Mouse (Mus musculus): Measurements from ENCODE around the gene Itsn1. TPM values are rescaled to one million over a fixed set of nuclear protein-coding genes. Genes with fewer than 3 reads are reported as not detected.

Gene Itsn1
- total RNA-seq, 2 experiments from 2014 or later = 126 to 146 TPM

DNA sequence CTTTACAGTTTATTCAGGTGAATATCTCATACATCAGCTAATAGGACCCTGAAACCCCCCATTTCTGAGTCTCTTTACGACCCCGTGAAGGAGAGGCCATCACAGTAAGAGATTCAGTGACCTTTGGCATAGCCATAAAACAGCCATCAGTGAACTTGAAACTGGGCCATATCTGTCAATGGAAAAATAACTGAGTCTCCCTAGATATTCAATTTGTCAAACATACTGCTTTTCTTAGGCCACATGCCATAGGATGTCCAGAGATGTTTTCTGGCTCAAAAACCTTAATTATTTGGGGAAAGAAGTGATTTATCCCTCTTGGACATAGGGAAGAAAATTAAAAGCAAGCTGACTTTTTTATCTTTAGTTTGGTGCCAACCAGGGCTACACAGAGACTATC is 104.5 kb downstream of the Itsn1 start:
- intact Hi-C loops (cut with DNase I) = no loop called here
- DNase-seq (ENCODE audit: low spot score in 2 of 2) = no peak

DNA sequence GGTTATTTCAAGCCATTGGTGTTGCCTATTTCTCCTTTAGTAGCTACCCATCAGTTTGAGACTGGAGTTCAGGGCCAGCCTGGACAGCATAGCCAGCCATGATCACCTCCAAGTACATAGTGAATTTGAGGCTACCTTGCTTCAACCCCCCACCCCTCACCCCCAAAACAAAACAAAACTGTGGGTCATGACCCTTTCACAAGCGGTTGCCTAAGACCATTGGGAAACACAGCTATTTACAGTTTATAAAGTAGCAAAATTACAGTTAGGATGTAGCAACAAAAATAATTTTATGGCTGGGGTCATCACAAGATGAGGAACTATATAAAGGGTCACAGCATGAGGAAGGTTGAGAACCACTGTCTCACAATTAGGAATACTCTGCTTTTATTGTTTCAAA is 104.9 kb downstream of the Itsn1 start:
- intact Hi-C loops (cut with DNase I) = no loop called here

DNA sequence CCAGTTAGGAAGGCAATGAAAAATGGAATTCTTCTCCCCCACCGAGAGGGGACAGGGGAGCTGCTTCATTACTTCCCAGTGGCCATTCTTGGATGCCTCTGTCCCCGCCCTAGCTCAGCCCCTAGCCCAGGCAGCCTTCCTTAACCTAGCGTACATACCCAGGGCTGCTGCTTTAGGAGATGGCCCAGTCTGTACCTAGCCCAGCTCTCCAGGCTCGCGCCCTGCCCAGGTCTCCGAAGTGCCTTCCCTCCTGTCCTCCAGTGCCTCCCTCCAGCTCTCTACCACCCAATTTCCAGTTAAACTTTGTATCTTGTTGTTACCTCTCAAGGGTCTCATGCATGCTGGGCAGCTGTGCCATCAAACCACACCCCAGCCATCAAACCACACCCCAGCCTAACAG is 106.7 kb downstream of the Itsn1 start:
- intact Hi-C loops (cut with DNase I) = no loop called here
- DNase-seq (ENCODE audit: low spot score in 2 of 2) = no peak

More for the DNA sequence above, 104.9 kb downstream of the Itsn1 start:
- DNase-seq (ENCODE audit: low spot score in 2 of 2) = no peak

DNA sequence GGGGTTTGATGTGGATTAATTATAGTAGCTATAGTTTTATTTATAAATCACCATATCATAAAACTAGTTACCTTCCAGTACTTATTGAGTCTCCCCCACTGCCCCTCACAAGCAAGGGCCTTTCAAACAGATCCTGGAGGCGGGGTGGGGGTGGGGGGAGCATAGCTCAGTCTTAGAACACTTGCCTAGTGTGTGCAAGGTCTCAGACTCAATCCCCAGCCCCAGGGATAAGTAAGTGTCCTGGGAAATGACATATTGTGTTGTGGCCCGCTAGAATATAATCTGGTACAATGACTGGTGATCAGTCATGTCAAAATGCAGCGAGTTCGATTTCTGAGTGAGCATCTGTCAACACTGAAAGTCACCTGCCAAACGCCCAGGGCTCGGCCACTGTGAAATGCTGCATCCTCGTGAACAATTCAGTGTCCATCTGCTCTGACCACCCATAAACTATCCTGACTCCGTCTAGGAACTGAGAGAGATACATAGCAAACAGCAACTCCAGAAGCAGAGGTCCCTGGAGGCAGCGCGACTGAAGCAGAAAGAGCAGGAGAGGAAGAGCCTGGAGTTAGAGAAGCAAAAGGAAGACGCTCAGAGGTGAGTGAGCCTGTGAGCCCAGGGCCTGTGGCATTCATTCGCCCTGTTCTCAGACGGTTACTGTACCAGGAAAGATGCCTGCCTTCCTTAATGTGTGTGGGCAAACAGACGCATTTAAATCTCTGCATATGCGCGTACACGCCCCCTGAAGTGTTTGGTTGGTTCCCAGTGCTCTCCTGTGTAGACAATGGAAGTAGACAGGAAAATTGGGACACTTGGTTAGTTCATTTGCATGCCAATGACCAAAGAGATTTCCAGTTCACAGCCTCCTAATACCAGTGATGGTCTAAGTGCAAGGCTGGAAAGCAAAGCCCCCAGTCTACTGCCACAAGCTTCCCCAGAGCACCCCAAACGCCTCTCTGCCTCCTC is 107.8 kb downstream of the Itsn1 start:
- intact Hi-C loops (cut with DNase I) = no loop called here
- DNase-seq (ENCODE audit: low spot score in 2 of 2) = no peak

DNA sequence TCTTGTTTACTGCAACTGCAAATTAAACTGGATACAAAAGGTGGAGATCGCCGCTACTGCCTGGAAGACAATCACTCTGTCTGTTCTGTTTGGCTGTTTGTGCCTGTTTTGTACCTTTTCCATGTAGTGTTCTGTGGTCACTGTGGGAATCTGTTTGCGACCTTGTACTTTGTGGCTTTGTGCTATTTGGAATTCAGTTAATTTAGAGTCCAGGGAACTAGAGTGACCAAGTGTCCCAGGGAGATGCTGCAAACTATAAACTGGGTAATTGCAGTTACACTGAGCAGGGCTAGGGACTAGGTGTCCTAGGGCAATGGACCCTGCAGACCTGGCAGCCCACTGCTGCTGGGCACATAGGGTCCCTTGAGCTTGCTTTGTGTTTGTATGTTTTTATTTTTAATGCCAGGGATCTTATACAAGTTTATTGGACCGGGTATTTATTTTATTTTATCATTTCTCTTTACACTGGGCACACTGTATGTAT is 108.5 kb downstream of the Itsn1 start:
- DNase-seq (ENCODE audit: low spot score in 2 of 2) = no peak
- intact Hi-C loops (cut with DNase I) = no loop called here

DNA sequence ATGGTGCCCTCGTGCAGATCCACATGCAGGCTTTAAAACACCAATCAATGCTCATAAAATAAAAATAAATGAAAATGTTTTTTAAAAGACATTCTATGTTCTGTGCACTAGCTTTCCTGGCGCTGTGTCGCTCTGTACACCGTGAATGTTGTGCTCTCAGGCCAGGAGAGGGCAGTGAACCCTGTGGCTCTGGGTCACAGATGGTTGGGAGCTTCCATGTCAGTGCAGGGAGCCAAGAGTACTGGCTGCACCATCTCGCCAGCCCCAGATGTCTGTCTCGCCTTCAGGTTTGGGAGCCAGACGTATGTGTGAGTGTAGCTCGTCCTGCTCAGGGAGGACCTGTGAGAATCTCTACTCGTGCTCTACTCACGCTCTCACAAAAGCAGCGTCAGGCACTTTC is 109.7 kb downstream of the Itsn1 start:
- intact Hi-C loops (cut with DNase I) = no loop called here
- no peak for DNase-seq (ENCODE audit: low spot score in 2 of 2)

DNA sequence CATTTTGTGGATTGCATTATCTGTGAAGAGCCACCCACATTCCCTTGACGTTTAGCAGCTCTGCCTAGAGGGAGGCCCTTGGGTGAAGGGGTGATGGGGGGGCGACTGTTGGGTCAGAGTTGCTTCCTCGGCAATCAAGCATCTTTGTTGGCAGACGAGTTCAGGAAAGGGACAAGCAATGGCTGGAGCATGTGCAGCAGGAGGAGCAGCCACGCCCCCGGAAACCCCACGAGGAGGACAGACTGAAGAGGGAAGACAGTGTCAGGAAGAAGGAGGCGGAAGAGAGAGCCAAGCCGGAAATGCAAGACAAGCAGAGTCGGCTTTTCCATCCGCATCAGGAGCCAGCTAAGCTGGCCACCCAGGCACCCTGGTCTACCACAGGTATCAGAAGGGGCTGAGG is 110.4 kb downstream of the Itsn1 start:
- intact Hi-C loops (cut with DNase I) = no loop called here
- no peak for DNase-seq (ENCODE audit: low spot score in 2 of 2)

DNA sequence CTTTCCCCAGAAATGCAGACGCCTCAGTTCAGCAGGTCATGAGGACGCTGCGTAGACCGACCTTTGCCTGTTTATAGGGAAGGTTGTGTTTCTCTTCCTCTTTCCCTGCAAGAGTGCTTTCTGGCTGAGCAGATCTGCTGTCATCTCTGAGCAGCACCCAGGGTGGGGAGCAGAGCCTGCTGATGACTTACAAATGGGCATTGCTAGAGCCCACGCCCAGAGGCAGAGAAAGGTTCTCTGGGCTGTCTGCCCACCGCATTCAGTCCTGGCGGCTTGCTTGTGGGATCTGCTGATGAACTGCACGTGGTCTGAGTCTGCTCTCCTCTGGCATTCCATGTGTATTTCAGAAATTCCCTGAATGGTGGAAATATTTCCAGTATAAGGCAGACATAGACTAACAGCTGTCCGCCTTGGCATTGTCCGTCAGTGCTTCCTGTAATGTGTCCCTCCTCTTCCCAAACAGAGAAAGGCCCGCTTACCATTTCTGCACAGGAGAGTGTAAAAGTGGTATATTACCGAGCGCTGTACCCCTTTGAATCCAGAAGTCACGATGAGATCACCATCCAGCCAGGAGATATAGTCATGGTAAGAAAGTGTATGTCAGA is 112.0 kb downstream of the Itsn1 start:
- intact Hi-C loops (cut with DNase I) = no loop called here
- no peak for DNase-seq (ENCODE audit: low spot score in 2 of 2)

DNA sequence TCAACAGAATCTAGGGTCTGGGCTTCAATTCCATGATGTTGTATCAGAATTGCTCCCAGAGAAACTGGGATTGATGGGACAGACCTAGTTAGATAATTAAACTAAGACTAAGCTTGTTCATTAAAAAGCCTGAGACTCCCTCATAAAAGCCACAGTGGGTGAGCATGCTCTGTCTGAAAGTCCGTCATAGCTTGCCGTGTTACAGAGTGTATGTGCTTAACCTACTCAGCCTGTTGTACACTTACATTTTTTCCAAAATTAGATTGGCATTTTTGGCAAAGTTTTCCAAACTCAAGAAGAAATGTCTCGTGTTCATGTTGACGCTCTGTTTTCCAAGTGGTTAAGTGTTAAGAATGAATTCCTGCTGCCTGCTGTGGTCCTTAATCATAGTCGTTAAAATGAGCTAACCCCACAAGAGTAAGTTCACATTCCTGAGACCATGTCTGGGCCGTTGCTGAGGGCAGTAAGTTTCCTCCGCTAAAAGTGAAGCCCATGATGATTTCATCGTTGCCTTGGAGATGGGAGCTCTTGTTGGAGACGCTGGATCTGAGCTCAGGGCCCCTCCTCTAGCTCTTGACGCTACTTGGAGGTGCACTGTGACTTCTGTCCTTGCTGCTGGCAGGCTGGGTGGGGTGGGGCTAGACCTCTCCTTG is 117.1 kb downstream of the Itsn1 start:
- intact Hi-C loops (cut with DNase I) = no loop called here

DNA sequence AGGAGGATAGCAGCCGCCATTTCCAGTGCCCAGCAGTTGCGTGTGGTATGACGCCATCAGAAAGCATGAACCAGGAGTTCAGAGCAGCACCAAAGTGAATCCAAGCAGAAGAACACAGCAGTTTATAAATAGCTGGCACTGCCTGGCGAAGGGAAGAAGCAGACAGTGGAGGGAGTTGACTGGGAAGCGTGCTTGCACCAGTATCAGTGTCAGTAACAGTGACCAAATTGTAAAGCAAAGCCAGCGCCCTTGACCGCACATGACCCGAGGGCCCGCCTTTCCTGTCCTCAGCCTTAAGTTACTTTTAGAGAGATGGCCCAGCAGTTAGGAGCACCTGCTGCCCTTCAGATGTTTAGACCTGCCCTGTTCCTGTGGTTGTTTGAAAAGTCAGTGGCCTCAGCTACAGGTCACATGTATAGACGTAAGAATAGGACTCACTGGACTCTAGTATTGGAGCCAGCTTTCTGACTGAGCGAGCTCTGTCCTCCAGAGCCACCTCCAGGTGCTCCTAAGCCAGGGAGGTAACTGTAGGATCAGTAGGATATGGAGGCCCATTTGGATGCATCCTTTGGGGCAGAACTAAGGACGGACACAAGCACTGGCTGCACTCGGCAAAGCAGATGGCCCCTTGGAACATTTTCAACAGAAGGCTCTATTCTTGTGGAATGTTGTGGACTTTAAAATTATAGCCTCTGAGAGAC is 118.6 kb downstream of the Itsn1 start:
- intact Hi-C loops (cut with DNase I) = no loop called here
- DNase-seq (ENCODE audit: low spot score in 2 of 2) = no peak

More for the DNA sequence above, 117.1 kb downstream of the Itsn1 start:
- DNase-seq (ENCODE audit: low spot score in 2 of 2) = no peak

DNA sequence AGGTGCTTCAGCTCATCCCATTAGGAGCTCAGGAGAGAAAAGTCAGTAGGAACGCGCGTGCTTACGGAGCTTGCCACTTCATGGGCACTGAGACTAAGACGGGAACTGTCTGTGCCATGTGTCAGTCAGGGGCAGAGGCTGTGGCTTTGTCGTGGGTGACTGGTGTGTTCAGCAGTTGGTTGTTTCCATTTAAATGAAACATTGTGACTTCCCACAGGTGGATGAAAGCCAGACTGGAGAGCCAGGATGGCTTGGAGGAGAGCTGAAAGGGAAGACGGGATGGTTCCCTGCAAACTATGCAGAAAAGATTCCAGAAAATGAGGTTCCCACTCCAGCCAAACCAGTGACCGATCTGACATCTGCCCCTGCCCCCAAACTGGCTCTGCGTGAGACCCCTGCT is 119.4 kb downstream of the Itsn1 start:
- intact Hi-C loops (cut with DNase I) = no loop called here
- no peak for DNase-seq (ENCODE audit: low spot score in 2 of 2)

DNA sequence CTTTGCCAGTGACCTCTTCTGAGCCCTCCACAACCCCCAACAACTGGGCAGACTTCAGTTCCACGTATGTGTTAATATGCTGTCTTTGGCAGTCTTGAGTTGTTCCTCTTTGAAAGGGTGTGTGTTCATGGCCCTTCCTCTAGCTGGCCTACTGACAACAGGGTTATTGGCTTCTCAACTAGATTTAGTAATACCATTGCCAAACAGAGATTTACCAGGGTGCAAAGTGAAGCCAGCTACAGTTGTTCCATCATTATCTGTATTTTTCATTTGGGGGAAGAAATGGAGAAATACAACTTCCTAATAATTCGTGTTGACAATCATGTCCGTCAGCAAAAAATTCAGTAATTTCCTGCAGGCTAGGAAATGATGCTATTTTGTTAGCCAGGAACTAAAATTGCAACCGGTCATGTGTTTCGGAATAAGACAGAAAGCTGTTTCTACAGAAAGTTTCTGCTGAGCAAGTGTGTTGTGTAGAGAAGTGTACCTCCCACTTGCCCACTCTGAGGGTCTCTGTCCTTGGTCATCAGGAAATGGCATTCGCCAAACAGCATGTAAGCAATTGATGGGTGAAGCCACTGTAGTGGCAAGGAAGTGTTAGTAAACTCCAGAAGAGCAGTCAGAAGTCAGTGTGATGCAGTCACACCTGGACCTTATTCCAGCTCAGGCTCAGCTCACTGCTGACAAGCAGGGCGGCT is 120.0 kb downstream of the Itsn1 start:
- DNase-seq (ENCODE audit: low spot score in 2 of 2) = no peak
- intact Hi-C loops (cut with DNase I) = no loop called here

DNA sequence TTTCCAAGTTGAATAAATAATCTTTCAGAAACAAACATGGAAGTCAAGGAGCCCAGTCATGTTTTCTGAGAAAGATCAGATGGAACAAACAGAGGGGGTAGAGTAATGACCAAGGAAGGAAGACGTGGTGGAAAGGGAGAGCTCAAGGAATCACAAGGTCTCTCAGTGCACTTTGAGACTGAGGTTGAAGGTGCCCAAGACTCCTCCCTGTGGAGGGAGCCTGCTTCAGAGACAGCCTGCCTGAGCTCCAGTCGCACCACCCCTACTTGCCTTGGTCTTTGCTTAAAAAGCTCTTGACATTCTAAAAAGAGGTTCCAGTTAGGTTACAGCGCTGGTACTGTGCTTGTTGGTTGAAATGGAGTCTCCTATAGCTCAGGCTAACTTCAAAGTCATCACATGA is 121.1 kb downstream of the Itsn1 start:
- intact Hi-C loops (cut with DNase I) = no loop called here
- no peak for DNase-seq (ENCODE audit: low spot score in 2 of 2)

DNA sequence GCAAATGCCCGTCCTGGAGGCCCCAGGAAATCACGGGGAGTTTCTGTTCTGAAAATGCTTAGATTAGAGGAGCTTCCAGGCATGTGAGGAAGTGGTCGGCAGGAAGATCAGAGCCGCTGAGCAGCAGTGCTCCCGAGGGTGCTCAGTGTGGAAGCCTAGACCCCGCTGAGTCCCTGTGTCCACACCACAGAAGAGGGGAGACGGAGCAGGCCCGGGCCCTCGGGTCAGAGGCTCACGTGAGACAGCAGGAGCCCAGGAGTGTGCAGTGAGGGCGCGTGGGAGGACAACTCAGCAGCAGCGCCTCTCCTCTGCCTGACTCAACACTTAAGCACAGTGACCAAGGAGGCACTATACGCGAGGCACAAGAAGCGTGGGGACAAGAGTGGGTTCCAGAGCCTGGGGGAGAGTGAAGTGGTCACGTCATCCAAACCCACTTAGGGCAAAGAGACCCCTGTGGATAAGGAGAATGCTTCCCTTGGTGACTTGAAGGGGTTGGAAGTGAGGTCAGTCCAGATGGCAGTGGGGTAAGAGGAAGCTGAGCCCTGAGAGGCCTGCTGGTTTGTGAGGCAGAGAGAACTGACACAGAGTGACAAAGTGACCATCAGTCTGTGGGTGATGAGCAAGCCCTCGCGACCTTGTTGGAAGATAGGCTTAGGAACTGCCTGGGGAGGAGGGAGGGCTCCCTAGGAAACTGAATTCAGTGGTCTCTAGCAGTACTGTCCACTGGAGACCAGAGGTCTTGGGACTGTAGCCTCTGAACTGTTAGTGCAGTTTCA is 122.6 kb downstream of the Itsn1 start:
- intact Hi-C loops (cut with DNase I) = no loop called here
- DNase-seq (ENCODE audit: low spot score in 2 of 2) = no peak

DNA sequence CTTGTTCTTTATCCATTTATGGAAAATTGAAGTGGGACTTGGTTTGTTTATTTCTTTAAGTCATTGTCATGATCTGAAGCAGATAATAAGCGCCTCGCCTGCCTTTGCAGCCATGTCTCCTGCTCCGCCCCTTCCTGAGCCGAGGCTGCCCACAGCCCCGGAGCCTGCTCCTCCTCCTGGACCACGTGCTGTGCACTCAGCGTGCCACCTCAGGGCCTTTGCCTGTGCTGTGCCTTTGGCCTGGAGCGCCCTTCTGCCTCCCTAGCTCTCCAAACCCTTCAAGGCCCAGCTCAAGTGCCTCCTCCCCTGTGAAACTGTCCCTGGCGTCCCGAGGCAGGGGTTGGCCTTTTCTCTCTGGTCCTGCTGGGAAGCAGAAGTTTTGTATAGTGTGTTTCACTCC is 123.7 kb downstream of the Itsn1 start:
- DNase-seq (ENCODE audit: low spot score in 2 of 2) = no peak
- intact Hi-C loops (cut with DNase I) = no loop called here

DNA sequence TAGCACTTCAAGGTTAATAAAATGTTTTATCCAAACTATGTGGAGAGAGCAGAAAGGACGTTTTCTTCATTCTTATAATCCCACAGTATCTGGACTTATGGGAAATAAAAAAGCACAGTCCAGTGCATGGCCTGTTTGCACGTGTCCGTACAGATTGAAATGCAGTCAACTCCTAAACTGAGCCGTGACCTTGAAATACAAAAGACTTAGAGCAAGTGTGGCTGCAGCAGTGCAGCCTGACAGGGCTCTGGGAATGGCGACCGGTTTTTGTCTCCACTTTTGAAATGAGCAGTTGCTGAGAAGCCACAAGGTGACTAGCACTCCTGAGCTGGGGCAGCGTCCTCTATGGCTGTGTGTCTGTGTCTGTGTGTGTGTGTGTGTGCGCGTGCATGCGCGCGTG is 124.1 kb downstream of the Itsn1 start:
- DNase-seq (ENCODE audit: low spot score in 2 of 2) = no peak
- intact Hi-C loops (cut with DNase I) = no loop called here

DNA sequence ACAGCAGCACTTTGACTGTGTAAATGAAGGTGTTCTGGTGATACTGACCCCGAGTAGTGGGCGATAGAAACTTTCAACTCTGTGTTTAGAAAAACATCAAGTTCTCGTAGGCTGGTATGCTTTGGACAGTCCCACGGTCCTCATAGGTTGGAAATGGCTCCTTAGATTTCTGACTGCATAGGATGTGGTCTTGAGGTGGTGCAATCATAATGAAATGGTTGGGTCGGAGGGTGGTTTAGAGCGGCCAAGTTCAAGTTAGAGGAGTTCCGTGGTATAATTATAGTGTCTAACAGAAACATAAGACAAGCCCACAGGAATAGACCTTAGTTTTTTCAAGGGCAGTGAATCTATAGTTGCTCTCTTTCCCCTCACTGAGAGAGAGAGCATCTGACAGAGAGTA is 129.6 kb downstream of the Itsn1 start:
- intact Hi-C loops (cut with DNase I) = no loop called here
- no peak for DNase-seq (ENCODE audit: low spot score in 2 of 2)

DNA sequence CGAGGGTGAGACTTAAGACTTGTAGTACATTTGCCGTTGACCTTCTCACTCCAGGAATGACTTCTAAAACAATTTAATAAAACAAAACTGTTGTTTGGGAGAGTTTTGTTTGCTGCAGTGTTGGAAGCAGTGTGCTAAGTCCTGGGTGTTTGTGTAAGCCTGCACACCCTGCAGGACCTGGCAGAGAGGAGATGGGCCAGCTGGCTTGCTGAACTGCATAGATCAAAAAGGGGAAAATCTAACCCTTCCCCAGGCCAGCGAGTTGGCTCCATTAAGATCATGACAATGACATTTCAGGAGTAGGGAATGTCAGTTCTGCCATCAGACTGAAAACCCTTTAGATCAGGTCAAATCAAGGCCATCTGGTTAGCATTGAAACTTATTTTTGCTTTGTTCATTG is 130.1 kb downstream of the Itsn1 start:
- intact Hi-C loops (cut with DNase I) = no loop called here
- no peak for DNase-seq (ENCODE audit: low spot score in 2 of 2)

DNA sequence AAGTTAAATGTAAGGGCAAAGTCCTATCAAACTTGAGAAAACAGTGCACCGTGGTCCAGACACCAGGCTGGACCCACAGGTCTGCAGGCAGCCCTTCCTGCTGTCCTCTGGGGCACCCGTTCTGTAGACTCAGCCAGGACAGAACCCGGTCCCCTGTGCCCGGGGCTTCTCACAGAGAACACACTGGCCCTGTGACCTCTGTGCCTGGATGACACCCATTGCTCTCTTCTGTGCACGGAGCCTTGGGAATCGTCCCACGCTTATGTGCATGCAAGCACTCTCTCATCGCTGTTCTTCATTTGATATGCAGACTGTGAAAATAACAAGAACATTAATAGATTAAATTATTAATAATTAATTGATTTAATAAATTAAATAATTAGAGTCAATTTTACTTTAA is 130.9 kb downstream of the Itsn1 start:
- DNase-seq (ENCODE audit: low spot score in 2 of 2) = no peak
- intact Hi-C loops (cut with DNase I) = no loop called here

Measured in left cerebral cortex, postnatal 36 days (tissue).